8 mouse cellular contexts compared by ENCODE assay signal in the genomic region with DNA sequence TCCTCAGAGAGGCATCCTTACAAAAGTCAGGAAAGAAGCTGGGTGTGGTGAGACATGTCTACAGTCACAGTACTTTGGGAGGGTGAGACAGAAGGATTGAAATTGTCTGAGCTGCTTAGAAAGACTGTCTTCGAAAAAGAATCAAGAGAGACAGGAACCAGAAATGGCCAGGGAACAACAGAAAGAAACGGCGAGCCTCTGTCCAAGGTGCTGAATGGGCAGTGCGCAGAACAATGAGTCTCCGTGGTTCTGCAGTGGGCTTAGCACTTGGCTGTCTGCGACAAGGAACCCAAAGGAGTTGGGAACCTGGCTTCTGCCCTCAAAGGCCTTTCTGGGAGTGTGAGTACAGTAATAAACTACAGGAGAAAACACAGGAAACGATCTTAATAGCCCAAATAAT.
DNase-seq lines count a peak whose midpoint lies in the region; ATAC-seq and TF ChIP-seq lines count a peak whose summit lies in the region.

No protein-coding gene starts in this region.

- in situ Hi-C loops in ES-E14 (cut with MboI; ENCODE audit: low sequenced_read_pairs in 2 of 2, unreplicated experiment in 2 of 2): no loop called here

- WGBS in hindbrain, embryonic 11.5 days: 16% methylated on average over 7 of the region's 7 CpGs
- WGBS in hindbrain, embryonic 16.5 days: 17% methylated on average over 7 of the region's 7 CpGs
- WGBS in embryonic facial prominence, embryonic 11.5 days: 19% methylated on average over 7 of the region's 7 CpGs

- no peak overlapping the region for H3K27ac ChIP-seq in hindbrain, embryonic 11.5 days (ENCODE audit: low read depth, low read length)
- H3K27ac ChIP-seq in hindbrain, embryonic 16.5 days (ENCODE audit: low read depth, low read length): no peak overlapping the region
- no peak overlapping the region for H3K27ac ChIP-seq in ES-E14 (ENCODE audit: insufficient read depth, low read depth, low read length, poor library complexity, severe bottlenecking)
- no peak overlapping the region for H3K27ac ChIP-seq in embryonic facial prominence, embryonic 11.5 days (replicated peaks; ENCODE audit: low read depth, low read length)

- H3K9ac ChIP-seq in hindbrain, embryonic 11.5 days (ENCODE audit: low read depth, low read length): no peak overlapping the region
- H3K9ac ChIP-seq in hindbrain, embryonic 16.5 days (ENCODE audit: low read depth, low read length): no peak overlapping the region
- H3K9ac ChIP-seq in ES-E14 (ENCODE audit: insufficient read depth, low read depth, low read length, poor library complexity, severe bottlenecking): no peak overlapping the region
- no peak overlapping the region for H3K9ac ChIP-seq in embryonic facial prominence, embryonic 11.5 days (replicated peaks; ENCODE audit: low read length)

- no peaks in the 10 kb centered on the region for H3K36me3 ChIP-seq in hindbrain, embryonic 11.5 days (ENCODE audit: control insufficient read depth, insufficient read depth, low read length)
- no peaks in the 10 kb centered on the region for H3K36me3 ChIP-seq in hindbrain, embryonic 16.5 days (ENCODE audit: control insufficient read depth, insufficient read depth, low read length)
- no peaks in the 10 kb centered on the region for H3K36me3 ChIP-seq in ES-E14 (ENCODE audit: control insufficient read depth, insufficient read depth, low read length, poor library complexity, severe bottlenecking)
- no peaks in the 10 kb centered on the region for H3K36me3 ChIP-seq in embryonic facial prominence, embryonic 11.5 days (replicated peaks; ENCODE audit: control insufficient read depth, insufficient read depth, low read depth, low read length)

- peak; percentile 72 for DNase-seq in hindbrain, embryonic 11.5 days (ENCODE audit: low spot score)
- DNase-seq in 3T3-L1 (ENCODE audit: low read depth, low spot score) (peak; percentile 53), ES-E14 (ENCODE audit: low read depth, low spot score) (peak; percentile 66)
- peak; percentile 83 for DNase-seq in embryonic facial prominence, embryonic 11.5 days (ENCODE audit: low spot score)
- no peak for DNase-seq in spleen, postnatal 4 days (ENCODE audit: low spot score in 2 of 2)
- no peak for DNase-seq in cerebellum, postnatal 36 days

- H3K4me2 ChIP-seq in hindbrain, embryonic 11.5 days (replicated peaks; ENCODE audit: low read depth, low read length): no peak overlapping the region
- no peak overlapping the region for H3K4me2 ChIP-seq in hindbrain, embryonic 16.5 days (ENCODE audit: low read length)
- H3K4me2 ChIP-seq in embryonic facial prominence, embryonic 11.5 days (ENCODE audit: low read depth, low read length): no peak overlapping the region

- no peak overlapping the region for H3K4me3 ChIP-seq in hindbrain, embryonic 11.5 days (ENCODE audit: low read depth, low read length)
- H3K4me3 ChIP-seq in hindbrain, embryonic 16.5 days (ENCODE audit: low read length): no peak overlapping the region
- no peak overlapping the region for H3K4me3 ChIP-seq in ES-E14 (ENCODE audit: insufficient read depth in 1 of 2, low read depth in 1 of 2, low read length in 2 of 2, poor library complexity in 1 of 2, severe bottlenecking in 1 of 2)
- H3K4me3 ChIP-seq in embryonic facial prominence, embryonic 11.5 days (ENCODE audit: low read depth, low read length): no peak overlapping the region

- no peak for ATAC-seq in hindbrain, embryonic 11.5 days (ENCODE audit: low FRiP score)
- ATAC-seq in hindbrain, embryonic 16.5 days: no peak
- ATAC-seq in embryonic facial prominence, embryonic 11.5 days (replicated peaks; ENCODE audit: insufficient number of reproducible peaks, low FRiP score, low TSS enrichment, low read depth): no peak
- ATAC-seq in cerebellum, adult (ENCODE audit: insufficient number of reproducible peaks, low FRiP score, low TSS enrichment): no peak

- H3K27me3 ChIP-seq in hindbrain, embryonic 11.5 days (ENCODE audit: control insufficient read depth, insufficient read depth, low read length): no peaks in the 10 kb centered on the region
- H3K27me3 ChIP-seq in hindbrain, embryonic 16.5 days (replicated peaks; ENCODE audit: control insufficient read depth, insufficient read depth, low read length): no peaks in the 10 kb centered on the region
- no peaks in the 10 kb centered on the region for H3K27me3 ChIP-seq in embryonic facial prominence, embryonic 11.5 days (ENCODE audit: control insufficient read depth, insufficient read depth, low read length)

- H3K4me1 ChIP-seq in hindbrain, embryonic 11.5 days (replicated peaks; ENCODE audit: control insufficient read depth, insufficient read depth, low read length): no peaks in the 10 kb centered on the region
- no peaks in the 10 kb centered on the region for H3K4me1 ChIP-seq in hindbrain, embryonic 16.5 days (ENCODE audit: control insufficient read depth, insufficient read depth, low read depth, low read length)
- H3K4me1 ChIP-seq in ES-E14 (ENCODE audit: control insufficient read depth in 2 of 2, insufficient read depth in 2 of 2, low read length in 2 of 2, poor library complexity in 1 of 2): no peaks in the 10 kb centered on the region
- no peaks in the 10 kb centered on the region for H3K4me1 ChIP-seq in embryonic facial prominence, embryonic 11.5 days (ENCODE audit: control insufficient read depth, insufficient read depth, low read length)

- no peaks in the 10 kb centered on the region for H3K9me3 ChIP-seq in hindbrain, embryonic 11.5 days (ENCODE audit: control insufficient read depth, low read length)
- no peaks in the 10 kb centered on the region for H3K9me3 ChIP-seq in hindbrain, embryonic 16.5 days (ENCODE audit: control insufficient read depth, low read length)
- H3K9me3 ChIP-seq in ES-E14 (ENCODE audit: control insufficient read depth, insufficient read depth, low read depth, low read length): no peaks in the 10 kb centered on the region
- no peaks in the 10 kb centered on the region for H3K9me3 ChIP-seq in embryonic facial prominence, embryonic 11.5 days (replicated peaks; ENCODE audit: control insufficient read depth, low read length)

TF ChIP-seq in ES-E14, 5 proteins besides CTCF, POLR2A, EP300 and RAD21:
- TF ChIP-seq HCFC1 (IDR thresholded peaks at IDR 0.05; ENCODE audit: borderline replicate concordance, insufficient read depth, low read length): no peak
- TF ChIP-seq ZNF384 (IDR thresholded peaks at IDR 0.05; ENCODE audit: low read depth, low read length): no peak
- TF ChIP-seq ZC3H11A (IDR thresholded peaks at IDR 0.05; ENCODE audit: borderline replicate concordance, low read depth, low read length): no peak
- TF ChIP-seq MAFK (IDR thresholded peaks at IDR 0.05; ENCODE audit: insufficient read depth, low read depth, low read length): no peak
- TF ChIP-seq CHD2 (IDR thresholded peaks at IDR 0.05; ENCODE audit: low read depth, low read length): no peak

Comparison
In these comparisons a context has a peak if more than half of its experiments do, and no peak if none do; other contexts are left out.
1. DNase-seq: peak in hindbrain, embryonic 11.5 days (single experiment), 3T3-L1 (single experiment), ES-E14 (single experiment) and embryonic facial prominence, embryonic 11.5 days (single experiment); none in spleen, postnatal 4 days (0 of 2) and cerebellum, postnatal 36 days (0 of 2).